Mouse (Mus musculus): Measurements from ENCODE around the gene Mapk8.

Gene Mapk8

DNA sequence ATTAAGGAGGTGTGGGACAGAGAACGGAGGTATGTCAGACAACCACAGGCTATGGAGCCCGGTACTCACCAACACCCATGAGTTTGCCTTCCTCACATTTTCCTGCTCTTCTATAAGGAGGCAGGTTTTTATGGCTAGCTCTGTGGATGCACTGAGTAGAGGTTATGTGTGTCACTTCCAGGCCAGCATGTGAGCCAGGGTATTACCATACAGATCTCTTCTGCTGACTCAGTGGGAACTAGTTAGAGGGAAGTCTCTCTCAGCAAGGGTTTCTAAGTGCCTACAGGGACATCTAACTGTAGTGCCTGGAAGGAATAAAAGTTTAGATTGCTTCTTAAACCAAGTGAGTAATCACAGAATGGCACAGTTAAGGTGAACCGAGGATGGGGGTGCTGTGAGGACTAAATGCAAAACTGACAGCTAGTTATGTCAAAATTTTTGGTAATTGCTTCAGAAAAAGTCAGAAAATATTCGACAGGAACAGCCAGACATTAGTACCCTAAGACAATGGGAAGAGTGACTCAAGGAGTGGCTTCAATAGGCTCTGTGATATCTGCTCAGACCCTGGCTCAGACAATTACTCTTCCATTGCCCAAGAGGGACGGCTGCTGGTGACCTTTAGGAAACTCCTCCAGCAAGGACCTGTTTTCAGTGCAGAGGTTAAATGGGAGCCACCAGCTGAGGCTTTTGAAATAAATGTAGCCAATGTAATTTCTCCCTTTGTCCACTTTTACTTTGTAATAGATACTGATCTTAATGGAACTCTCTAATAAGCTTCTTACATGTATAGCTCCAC is 48.7 kb downstream of the Mapk8 start:
- DNase-seq, result no peak

DNA sequence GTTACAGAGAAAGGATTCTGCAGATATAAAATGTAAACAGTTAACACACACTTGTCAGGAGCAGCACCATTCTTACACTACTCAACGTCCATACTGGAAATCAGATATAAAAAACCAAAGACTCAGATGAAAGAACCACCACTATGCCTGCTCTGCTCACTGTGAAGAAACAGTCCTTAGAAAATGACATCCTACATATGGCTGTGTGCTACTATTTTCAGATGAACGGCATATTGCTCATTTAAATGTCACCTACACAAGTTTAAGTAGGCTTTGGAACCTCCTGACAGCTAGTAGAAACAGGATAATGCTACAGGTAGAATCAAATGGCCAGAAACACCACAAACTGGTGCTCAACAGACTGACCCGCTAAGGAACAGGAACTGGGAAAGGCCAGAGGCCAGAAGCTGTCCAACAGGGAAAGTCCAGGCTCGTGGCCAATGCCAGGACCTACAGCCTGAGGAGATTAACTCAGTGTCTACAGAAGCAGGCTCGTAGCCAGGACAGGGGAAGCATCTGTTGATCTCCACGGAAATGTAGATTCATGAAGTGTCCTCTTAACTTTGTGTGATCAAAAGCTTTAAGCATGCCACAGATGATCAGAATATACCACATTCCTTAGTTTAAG is 66.0 kb downstream of the Mapk8 start:
- DNase-seq, result peak; percentile 66 to 68

DNA sequence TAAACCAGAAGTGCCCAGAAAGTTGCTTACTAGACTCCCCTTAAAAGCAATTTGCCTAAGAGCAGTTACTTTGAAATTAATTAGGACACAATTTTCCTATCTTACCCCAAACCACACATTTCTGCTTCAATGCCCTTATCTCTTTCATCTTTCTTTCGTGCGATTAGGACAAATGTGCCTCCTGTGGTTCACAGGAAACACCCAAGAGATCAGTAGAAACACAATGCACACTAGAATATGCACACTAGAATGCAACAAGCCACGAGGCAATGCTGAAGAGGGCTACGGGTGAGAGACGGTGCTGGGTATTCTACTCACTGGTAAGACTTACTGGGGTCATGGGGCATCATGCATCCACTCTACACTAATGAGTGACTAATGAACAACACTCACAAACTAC is 68.2 kb downstream of the Mapk8 start:
- DNase-seq, result no peak

DNA sequence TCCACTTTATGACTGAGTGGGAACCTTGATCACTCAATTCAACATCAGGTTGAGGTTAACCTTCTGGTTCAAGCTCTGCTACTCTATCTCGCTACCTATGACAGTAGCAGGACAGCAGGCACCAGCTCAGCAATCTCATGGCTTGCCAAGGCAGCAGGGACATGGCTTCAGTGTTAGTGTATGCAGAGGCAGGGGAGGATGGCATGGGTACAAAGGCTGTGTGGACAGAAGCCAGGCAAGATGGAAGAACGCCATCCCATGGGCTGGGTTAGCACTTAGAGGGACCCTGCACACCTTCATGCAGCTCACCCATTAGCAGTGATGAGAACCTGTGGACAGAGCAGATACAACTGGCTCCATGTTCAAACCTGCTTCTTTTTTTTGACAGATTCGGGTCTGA is 69.7 kb downstream of the Mapk8 start:
- DNase-seq, result no peak

DNA sequence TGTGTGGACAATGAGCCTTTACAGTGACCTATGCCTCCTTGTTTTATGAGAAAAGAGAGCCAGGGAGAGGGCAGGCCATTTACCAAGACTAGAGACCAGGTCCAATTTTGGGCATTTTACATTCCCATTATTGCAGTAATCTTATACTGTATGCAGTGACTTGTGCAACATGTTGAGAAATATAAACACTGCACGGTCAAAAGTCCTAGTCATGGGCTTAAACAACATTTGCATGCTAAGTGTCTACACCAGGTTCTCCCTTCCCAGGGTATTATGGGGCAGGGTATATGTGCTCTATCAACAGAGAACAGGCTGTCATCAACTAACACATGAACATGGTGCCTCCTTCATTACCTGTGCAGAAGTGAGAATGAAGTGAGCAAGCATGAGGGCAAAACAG is 72.9 kb downstream of the Mapk8 start:
- no peak for DNase-seq

DNA sequence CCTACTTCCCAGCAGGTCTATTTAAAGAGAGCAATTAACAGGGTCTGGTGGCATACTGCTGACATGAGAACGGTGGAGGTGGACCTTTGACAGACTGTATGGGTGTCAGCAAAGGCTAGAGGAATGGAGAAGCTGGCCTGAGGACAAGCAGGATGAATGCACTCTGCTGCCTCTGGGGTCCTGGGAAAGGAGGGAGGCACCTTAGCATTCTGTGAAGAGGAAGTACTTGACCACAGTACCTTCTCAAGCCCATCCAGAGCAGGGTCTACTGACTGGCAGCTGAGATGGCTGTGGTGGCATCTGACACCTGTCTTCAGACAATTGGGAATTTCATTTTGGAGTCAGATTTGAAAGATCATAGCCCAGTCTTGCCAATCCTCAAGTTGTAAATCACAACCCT is 73.7 kb downstream of the Mapk8 start:
- DNase-seq, result no peak

DNA sequence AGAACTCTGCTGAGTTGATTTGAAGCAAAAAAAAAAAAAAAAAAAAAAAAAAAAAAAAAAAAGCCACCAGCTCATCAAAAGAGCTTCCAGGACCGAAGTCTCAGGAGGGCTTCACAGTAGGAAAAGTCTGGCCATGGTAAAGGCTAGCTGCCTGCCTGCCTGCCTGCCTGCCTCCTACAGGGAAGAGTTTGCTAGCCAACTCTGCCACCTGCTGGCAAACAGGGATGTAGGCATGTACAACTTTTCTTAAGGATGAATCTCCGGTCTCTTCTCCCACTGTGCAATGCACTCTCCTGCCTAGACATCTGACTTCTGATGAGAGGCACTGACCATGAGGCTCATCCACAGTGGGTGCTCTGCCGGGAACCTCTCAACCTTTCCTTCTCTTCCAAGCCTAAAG is 75.7 kb downstream of the Mapk8 start:
- DNase-seq, result peak; percentile 70 to 72

DNA sequence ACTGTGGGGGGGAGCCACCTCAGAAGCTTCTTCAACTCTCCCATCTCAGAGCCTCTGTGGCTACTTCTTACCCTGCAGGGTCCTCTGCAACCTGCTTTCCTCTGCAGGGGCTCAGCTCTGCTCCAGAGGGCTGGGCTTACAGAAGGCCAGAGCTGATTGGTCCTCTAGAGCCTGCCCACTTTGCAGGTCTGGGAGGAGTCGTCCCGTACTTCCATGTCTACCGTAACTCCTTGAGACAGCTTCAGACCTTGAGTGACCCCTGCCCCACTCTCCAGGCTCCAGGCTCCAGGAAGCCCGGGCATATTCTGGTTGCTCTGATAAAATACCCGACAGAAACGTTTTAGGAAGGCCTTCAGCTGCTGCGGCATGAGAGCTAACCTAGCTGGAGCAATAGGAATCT is 76.9 kb downstream of the Mapk8 start:
- DNase-seq, result no peak

DNA sequence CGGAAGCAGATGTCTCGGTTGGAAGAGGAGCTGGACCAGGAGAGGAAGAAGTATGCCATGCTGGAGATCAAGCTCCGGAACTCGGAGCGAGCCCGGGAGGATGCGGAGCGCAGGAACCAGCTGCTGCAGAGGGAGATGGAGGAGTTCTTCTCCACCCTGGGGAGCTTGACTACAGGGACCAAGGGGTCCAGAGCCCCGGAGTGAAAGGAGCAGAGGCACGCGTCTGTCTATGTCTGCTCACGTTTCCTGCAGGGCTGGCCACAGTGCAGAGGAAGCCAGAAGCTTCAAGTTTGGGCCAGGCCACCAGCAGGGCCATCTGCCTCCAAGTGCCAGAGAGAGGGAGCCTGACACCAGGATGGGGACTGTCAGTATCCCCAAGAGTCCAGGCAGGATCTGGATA is 77.6 kb downstream of the Mapk8 start:
- peak; percentile 34 to 41 for DNase-seq

DNA sequence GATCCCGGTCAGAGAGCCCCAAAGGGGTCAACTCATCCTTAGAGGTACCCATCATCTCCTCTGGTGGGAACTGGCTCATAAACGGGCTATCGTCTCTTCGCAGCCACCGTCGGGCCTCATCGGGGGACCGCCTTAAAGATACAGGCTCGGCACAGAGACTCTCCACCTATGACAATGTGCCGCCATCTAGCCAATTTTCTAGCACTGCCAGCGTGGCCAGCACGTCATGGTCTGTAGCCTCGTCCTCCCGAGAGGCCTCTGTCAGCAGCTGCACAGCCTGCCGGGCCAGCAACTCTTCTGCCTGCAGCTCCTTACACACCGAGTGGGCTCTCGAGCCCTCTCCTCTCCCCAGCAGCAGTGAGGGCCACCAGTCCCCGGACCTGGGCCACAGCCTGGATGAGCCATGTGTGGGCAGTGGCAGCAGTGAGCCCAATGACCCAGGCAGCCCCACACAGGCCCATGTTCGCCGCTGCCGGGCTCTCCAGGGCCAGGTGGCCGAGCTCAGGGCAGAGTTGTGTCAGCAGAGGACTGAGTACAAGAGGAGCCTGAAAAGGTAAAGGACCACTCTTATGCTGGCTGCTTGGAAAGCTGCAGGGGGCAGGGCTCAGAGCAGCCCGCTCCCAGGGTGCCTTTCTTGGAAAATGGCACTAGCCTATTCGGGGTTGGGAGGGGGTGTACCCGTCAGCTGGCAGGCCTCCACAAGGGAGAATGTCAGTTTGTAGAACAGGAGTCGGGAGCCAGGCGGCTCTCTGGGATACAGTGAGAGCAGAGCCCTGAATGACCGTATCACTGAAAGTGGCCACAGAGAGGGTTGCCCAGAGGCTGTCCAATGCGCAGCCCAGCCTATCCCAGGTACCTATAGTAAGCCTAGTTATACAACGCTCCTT is 79.8 kb downstream of the Mapk8 start:
- no peak for DNase-seq

DNA sequence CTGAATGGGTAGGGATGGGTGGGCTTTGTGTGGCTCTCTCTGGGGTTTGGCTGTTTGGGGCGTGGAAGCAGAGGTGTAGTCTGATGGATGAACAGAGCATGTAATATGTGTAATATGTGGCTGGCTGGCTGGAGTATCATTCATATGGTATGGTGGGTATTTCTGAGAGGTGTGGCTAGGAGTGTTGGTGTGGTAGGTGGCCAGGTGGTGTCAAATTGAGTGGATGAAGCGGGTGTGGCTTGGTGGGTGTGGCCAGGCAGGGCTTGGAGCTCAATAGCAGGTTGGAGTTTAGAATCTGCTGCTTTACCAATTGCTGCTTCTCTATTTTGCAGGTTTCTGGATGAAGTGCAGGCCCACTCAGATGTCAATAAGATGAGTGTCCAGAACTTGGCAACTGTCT is 82.9 kb downstream of the Mapk8 start:
- no peak for DNase-seq

DNA sequence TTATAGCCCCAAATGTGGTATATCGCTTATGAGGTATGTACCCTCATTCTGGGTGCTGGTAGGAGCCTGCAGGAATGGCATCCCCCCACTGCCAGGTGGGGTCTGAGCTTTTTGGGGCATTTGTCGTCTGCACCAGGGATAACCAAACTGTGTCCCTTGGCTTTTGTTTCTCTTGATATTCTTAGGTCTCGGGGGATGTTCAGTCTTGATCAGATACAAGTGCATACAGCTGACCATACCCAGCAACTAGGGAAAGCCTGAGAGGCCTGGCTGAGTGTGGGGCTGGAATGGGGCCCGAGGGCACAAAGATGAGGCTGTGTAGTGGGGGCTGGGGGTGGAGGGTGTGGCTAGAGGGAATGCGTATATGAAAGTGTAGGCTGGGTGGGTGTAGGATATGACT is 83.3 kb downstream of the Mapk8 start:
- no peak for DNase-seq

DNA sequence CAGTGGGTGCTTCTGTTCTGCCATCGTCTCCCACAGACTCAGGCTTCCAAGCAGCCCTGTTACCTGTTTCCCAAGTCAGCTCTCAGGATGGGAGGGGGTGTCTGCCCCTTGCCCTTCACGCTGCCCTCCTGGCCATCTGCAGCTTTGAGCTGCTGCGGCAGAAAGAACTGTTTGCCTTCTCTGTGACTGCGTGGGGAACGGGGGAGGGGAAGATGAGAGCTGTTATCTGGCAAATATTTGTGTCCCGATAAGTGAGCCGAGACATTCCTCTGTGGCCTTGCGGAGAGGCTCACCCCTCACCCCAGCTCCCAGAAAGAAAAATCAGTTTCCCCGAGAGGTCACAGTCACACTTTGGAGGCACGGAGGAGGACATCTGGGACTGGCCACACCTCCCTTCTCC is 84.2 kb downstream of the Mapk8 start:
- no peak for DNase-seq

DNA sequence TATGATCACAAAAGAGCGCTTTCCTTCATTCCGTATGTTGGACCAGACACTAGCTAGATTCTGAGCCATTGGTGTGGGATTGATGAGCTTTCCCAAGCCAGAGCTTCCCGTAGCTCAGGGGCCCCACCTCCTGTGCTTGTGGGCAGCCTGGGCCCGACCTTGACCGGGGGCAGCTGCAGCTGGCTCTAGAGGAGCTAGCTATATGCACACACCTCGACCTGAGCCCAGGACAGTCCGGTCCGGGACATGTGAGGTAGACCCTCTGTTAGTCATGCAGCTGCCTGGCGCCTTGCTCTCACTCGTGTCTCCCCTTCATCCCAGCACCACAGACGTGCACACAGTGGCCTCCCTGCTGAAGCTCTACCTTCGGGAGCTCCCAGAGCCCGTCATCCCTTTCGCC is 84.8 kb downstream of the Mapk8 start:
- DNase-seq, result no peak

DNA sequence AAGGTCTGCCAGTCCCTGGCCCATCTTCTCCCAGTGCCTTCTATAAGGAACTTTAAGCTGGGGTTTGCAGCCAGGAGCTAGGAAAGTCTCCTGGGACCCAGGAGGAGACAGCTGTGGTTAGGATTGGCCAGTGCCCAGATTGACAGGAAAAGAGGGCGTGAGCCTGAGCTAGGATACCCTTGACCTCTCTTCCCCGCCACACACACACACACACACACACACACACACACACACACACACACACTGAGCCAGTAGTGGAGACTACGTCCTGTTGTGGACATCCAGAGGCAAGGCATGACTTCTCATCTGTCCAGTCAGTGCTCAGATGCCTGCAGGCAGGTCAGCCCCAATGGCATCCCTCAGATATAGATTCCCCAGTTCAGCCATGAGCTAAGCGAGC is 85.4 kb downstream of the Mapk8 start:
- no peak for DNase-seq

DNA sequence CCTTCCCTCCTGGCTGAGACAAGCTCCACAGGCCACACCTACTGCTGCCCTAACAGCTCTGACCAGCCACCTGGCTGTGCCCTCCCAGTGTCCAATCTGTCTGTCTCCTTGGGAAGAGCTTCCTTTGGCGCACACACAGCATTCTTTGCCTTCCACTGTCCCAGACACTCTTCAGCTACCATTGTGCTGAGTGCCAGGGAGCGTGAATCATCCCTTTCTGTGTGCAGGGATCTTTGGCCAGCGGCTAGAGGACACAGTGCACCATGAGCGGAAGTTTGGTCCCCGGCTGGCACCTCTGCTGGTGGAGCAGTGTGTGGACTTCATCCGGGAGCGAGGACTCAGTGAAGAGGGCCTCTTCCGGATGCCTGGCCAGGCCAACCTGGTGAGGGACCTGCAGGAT is 88.1 kb downstream of the Mapk8 start:
- DNase-seq, result no peak

DNA sequence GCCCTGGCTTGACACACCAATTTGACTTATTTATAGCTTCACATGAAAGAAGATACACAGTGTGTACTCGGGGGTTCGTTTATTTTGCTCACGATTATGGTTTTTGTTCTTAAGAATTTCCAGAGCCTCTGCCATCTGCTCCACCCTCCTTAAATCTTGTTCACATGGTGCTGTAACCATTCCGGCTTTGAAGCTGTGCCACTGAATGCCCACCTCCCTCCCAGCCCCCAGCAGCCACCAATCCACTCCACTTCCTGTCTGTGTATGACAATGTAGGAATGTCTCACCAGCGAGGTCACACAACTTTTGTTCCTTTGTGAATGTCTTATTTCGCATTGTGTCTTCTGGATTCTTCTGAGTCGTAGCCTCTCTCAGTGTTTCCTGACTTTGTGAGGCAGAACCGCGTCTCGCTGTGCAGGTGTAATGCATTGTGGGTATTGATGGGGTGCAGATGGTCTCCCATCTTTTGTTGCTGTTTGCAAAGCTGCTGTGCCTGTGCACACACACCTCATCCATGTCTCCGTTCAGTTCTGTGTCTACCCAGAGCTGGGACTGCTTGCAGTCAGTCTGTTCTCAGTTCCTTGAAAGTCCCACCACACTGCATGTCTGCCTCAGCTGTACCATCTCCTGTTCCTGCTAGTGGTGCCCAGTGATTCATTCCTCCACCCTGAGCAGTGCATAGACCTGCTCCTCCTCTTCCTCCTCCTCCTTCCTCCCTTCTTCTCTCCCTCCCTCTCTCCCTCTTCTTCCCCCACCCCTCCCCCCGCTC is 89.2 kb downstream of the Mapk8 start:
- DNase-seq, result no peak

DNA sequence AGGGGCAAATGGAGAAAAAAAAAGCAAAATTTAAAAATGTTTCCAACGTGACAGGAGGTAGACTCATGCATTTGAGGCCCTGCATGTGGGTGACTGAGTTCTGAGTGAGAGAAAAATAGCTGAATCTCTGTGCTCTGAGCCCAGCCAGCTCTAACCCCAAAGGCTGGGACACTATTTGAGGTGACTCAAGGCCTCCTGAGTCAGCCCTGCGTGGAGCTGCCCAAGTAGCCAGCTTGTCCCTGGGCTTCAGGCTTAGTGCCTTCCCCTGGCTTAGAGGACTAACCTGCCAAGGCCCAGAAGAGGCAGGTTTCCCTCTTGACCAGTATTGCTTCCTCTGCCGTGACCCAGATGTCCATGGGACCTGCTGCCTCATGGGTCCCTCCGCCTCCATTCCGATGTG is 91.7 kb downstream of the Mapk8 start:
- DNase-seq, result no peak

DNA sequence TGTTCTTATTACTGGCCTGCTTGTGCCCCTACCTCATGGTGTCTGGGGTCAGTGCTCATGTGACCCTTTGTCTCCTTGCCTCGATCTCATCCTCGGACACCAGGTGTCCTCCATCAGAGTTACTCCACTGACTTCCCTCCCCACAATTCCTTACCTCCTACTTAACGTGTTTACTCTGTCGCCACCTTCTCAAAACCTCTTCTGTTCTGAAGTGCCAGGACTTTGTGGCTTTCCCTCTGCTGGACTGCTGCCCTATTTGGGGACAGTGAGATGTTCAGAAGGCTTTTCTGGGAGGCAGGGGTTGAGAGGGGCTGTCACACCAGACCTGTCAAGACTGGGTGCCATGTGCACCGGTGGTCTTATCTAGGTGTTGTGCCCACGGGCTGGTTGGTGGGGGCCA is 94.1 kb downstream of the Mapk8 start:
- DNase-seq, result no peak

DNA sequence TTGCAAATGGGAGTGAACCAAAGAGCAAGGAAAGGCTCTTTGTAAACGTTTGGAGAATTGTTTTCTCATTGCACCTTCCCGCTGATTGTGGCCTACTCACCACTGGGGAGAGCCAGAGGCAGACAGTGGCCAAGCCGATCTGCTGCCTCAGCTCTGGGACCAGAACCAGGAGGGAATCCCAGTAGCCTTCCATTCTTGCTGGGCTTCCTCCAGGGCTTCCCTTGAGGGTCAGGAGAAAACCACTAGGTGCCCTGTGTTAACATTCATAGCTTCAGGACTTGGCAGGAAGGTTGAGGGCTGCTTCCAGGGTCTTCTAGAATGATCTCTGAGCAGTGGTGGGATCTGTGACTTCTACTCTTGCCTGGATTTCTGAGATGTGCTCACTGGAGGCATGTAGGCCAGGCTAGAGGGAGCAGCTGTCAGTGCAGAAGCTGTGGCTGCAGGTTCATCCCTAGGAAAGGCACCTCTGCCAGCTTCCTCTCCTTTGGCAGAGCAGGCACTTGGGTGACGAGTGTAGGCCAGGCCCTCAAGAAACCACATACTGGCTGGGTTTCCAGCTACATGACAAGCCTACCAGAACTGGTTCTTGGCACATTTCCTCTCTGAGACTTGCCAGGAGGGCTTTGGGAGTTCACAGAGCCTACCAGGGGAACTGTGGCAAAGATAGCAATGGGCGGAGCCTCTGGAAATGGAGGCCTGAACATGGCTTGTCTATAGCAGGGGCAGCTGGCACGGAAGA is 94.8 kb downstream of the Mapk8 start:
- DNase-seq, result no peak

DNA sequence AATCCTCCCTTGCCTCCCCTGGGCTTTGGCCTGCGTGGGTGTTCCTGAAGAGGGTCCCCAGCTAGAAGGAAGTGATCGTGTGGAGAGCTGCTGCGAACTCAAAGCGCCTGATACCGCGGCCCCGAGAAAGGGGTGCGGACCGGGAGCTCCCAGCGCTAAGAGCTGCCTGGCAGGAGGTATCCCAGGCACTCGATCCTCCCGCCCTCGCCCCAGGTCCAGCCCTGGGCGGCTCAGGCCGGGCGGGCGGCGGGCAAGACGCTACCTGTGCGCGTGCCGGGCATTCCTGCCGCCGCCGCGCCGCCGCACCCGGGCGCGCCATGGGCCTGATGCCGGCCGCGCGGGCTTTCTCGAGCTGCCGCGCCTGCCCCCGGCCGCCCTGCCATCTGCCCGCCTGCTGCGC is 95.9 kb downstream of the Mapk8 start:
- DNase-seq, result no peak

DNA sequence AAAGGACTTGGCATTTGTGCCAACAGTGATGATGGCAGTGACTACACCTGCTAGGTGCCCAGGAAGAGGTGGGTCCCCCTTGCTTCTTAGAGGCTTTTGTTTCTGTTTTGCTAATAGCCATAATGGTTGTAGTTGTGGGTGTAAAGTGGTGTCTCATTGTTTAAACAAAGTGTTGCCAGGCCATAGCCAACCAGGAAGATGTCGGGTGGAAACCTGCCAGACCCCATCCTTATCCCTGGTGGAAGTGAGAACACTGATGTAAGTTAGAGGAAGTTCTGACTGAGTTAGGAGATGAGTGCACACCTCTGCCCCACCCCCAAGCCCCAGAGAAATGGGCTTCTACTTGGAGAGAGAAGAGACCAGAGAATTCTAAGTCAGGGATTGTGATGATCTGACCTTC is 98.8 kb downstream of the Mapk8 start:
- no peak for DNase-seq

Data from cerebellum, postnatal 36 days (tissue).